Mouse (Mus musculus) heart, adult 2 months (tissue): ENCODE results near the gene Plk3.

ENCODE experiments used
- CTCF ChIP-seq: fragments of 200-600 bp; IDR thresholded peaks from 2 replicates; pipeline ENCODE4 v1.8.1; 2022; ENCODE audit warnings: antibody characterized with exemption, mild to moderate bottlenecking, moderate library complexity
- EP300 ChIP-seq: fragments of 200-500 bp; IDR thresholded peaks from 2 replicates; pipeline ENCODE4 v1.6.1; 2011; ENCODE audit warnings: low read depth, low read length, control low read depth; ENCODE audit not compliant: insufficient read depth
- POLR2A ChIP-seq: fragments of 200-500 bp; IDR thresholded peaks from 2 replicates; pipeline ENCODE4 v1.6.1; 2011; ENCODE audit warnings: mild to moderate bottlenecking, low read depth, low read length, control low read depth; ENCODE audit not compliant: insufficient read depth

DNA sequence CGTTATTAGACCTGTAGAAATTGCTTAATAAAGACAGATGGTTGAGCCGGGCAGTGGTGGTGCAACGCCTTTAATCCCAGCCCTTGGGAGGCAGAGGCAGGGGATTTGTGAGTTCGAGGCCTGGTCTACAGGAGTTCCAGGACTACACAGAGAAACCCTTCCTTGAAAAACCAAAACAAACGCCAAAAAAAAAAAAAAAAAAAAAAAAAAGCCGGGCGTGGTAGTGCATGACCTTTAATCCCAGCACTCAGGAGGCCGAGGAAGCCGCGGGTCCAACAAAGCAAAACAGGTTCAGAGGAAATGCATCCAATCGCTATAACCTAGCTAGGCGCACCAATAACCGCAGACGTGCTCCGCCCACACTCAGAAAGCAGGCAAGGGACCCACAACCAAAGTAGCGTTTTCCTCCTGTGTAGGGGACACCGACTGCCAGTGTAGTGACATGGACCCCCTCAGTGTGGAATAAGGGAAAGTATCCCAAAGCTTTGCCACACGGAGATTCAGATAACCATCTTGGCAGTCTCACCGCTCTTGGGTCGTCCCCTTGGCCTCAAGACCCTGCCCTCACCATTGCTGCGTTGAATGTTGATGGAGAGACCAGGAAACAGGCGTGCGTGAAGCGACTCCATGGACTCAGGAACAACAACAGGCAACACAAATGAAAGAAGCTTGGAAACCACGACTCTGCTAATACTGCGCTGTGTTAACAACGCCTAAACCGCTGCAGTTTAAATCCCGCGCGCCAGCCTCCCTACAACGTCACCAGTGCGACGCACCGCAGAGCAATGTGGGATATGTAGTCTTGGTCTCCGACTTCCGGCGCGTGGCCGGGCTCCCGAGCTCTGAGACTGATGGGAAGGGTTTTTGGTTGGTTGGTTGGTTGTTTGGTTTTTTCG lies 48.3 kb upstream of the Plk3 start, which contains the start of gene Kif2c:
- TF ChIP-seq POLR2A (peak; percentile 68), CTCF (peak; percentile 31), EP300 (no peak)
